Mouse (Mus musculus) common myeloid progenitor, adult 5-6 weeks (primary cell): Measurements from ENCODE around the gene C1qtnf12. TPM values are rescaled to one million over a fixed set of nuclear protein-coding genes. Genes with fewer than 3 reads are reported as not detected.
A peak's percentile ranks its signal among the peaks of the same experiment; 100 is the strongest.

Experiments used
- ATAC-seq: replicated peaks from 2 replicates; pipeline ENCODE4 v1.8.0; 2016; ENCODE audit warnings: low read depth, mild to moderate bottlenecking, moderate TSS enrichment, inconsistent platforms; ENCODE audit not compliant: poor library complexity, severe bottlenecking
- total RNA-seq: library from RNA; stranded (forward); fragments of 200-1000, 187-1606 nt; gene quantifications from 2 replicates; pipeline ENCODE4 v1.2.3, GENCODE M21; 2017

C1qtnf12 gene
- total RNA-seq, result 70.8 and 78.2 TPM in 2 replicates

GRCm38 (mm10) chr4:155962167-155962971, at the start of gene C1qtnf12:
Gene C1qtnf12, plus strand, starts transcription at chr4:155962318.
- ATAC-seq, result peak; percentile 84

- ATAC-seq, result no peak
These were observed 30.1 kb upstream of the C1qtnf12 start for GRCm38 (mm10) chr4:155932031-155932430.

GRCm38 (mm10) chr4:155943049-155943452, 19.1 kb upstream of the C1qtnf12 start:
- peak; percentile 33 for ATAC-seq

GRCm38 (mm10) chr4:155943534-155944249, 18.4 kb upstream of the C1qtnf12 start, which contains the start of gene Ube2j2:
Gene Ube2j2, plus strand, starts transcription at chr4:155943831.
- ATAC-seq, result peak; percentile 95

- ATAC-seq, result peak; percentile 37
These were observed 17.8 kb upstream of the C1qtnf12 start for GRCm38 (mm10) chr4:155944271-155944670.

- ATAC-seq, result no peak
These were observed 15.0 kb upstream of the C1qtnf12 start for GRCm38 (mm10) chr4:155947094-155947493.

- ATAC-seq, result no peak
These were observed 6.6 kb upstream of the C1qtnf12 start for GRCm38 (mm10) chr4:155955491-155955890.

- peak; percentile 67 for ATAC-seq
These were observed 2.8 kb upstream of the C1qtnf12 start for GRCm38 (mm10) chr4:155959275-155959674.

GRCm38 (mm10) chr4:155963106-155963505, 988 bp downstream of the C1qtnf12 start:
- no peak for ATAC-seq

- ATAC-seq, result no peak
These were observed 2.3 kb downstream of the C1qtnf12 start for GRCm38 (mm10) chr4:155964396-155964795.

- no peak for ATAC-seq
These were observed 7.0 kb downstream of the C1qtnf12 start for GRCm38 (mm10) chr4:155969043-155969653.

GRCm38 (mm10) chr4:155970286-155970685, 8.2 kb downstream of the C1qtnf12 start:
- ATAC-seq, result no peak; the same call in 1 of the 2 replicates

GRCm38 (mm10) chr4:155972651-155973050, 10.5 kb downstream of the C1qtnf12 start:
- no peak for ATAC-seq

- peak; percentile 59; the same call in 1 of the 2 replicates for ATAC-seq
These were observed 11.1 kb downstream of the C1qtnf12 start for GRCm38 (mm10) chr4:155973239-155973638.

- ATAC-seq, result no peak
These were observed 19.4 kb downstream of the C1qtnf12 start for GRCm38 (mm10) chr4:155981436-155982082.

GRCm38 (mm10) chr4:155983788-155984187, 21.7 kb downstream of the C1qtnf12 start:
- no peak for ATAC-seq

- ATAC-seq, result no peak
These were observed 29.2 kb downstream of the C1qtnf12 start for GRCm38 (mm10) chr4:155991211-155991907.

GRCm38 (mm10) chr4:155991908-155992230, 29.8 kb downstream of the C1qtnf12 start:
- no peak for ATAC-seq

GRCm38 (mm10) chr4:155992241-155992905, 30.3 kb downstream of the C1qtnf12 start, which contains the start of the genes B3galt6 and Sdf4:
Gene B3galt6, minus strand, starts transcription at chr4:155992649.
Gene Sdf4, plus strand, starts transcription at chr4:155992872.
- peak; percentile 67 for ATAC-seq
